Mouse (Mus musculus) hindbrain, embryonic 14.5 days (tissue): ENCODE data around the gene Lce1j. TPM values are rescaled to one million over a fixed set of nuclear protein-coding genes. Genes with fewer than 3 reads are reported as not detected.

Experiments
- ATAC-seq: fragments of 200-750 bp; cut with Nextera tagmentation; 2 replicates; pipeline ENCODE4 v1.8.0; 2017; ENCODE audit warnings: moderate number of reproducible peaks, mild to moderate bottlenecking, moderate TSS enrichment, moderate library complexity; ENCODE audit not compliant: low FRiP score
- DNase-seq: peaks from one replicate; pipeline ENCODE4 v3.0.0-alpha.2; 2015; ENCODE audit warnings: low spot score
- H3K27ac ChIP-seq: fragments of 300-500 bp; sonication (generic); 2 replicates; pipeline ENCODE4 v1.5.1; 2014; ENCODE audit warnings: mild to moderate bottlenecking, moderate library complexity
- H3K27me3 ChIP-seq: fragments of 300-500 bp; sonication (generic); 2 replicates; pipeline ENCODE4 v1.6.1; 2014; ENCODE audit warnings: mild to moderate bottlenecking, low read length, mixed read lengths; ENCODE audit not compliant: control insufficient read depth, insufficient read depth
- H3K36me3 ChIP-seq: fragments of 300-500 bp; sonication (generic); replicated peaks from 2 replicates; pipeline ENCODE4 v1.6.1; 2014; ENCODE audit not compliant: control insufficient read depth, insufficient read depth
- H3K4me1 ChIP-seq: fragments of 300-500 bp; sonication (generic); replicated peaks from 2 replicates; pipeline ENCODE4 v1.6.1; 2014; ENCODE audit warnings: antibody characterized with exemption, low read length, mixed read lengths; ENCODE audit not compliant: control insufficient read depth, insufficient read depth
- H3K4me2 ChIP-seq: fragments of 300-500 bp; sonication (generic); replicated peaks from 2 replicates; pipeline ENCODE4 v1.6.1; 2014; ENCODE audit warnings: mild to moderate bottlenecking, moderate library complexity
- H3K4me3 ChIP-seq: fragments of 300-500 bp; sonication (generic); replicated peaks from 2 replicates; pipeline ENCODE4 v1.5.1; 2014; ENCODE audit warnings: mild to moderate bottlenecking, low read length
- H3K9ac ChIP-seq: fragments of 300-500 bp; sonication (generic); 2 replicates; pipeline ENCODE4 v1.6.1; 2014
- H3K9me3 ChIP-seq: fragments of 300-500 bp; sonication (generic); 2 replicates; pipeline ENCODE4 v1.6.1; 2016; ENCODE audit warnings: low read length; ENCODE audit not compliant: control insufficient read depth
- WGBS: fragments of 180-500 bp; shearing (Covaris S2); extraction: QIAGEN DNeasy Blood & Tissue Kit; methylation state at CpG from one replicate; pipeline ENCODE4 v1.1.7; 2014; 5-methylcytosine and 5-hydroxymethylcytosine counted together
- polyA plus RNA-seq: library from polyadenylated mRNA; unstranded; fragments of >200 nt; fragmentation: Nextera tagmentation; extraction: Ambion mirVana; gene quantifications from 2 replicates; pipeline ENCODE4 v1.2.1, GENCODE M21; 2014

The Lce1j gene
- polyA plus RNA-seq, 1 experiment from 2014 or later = not detected

DNA sequence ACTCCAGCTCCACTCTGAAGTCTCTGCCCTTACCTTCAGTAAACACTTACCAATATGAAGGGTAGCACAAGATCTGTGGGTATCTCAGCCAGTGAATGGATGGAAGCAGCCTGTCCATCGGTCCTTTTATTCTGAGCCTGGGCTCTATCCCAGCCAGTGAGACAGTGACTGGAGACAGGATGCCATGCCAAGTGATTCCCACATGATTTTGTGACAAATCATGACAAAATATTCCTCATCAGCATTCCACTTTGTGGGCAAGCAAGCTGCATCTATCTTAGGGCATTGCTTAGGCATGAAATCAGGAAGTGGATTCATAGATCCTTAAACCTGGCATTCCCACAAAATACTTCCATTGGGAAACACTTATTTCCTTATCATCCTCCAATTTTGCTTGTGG is 38.1 kb downstream of the Lce1j start, which contains the start of gene Lce1g:
Gene Lce1g, minus strand, starts transcription at position 101 of the 400 bp plus-strand sequence.
- Histone ChIP-seq H3K9me3 (no peaks in the 10 kb centered on the region), H3K27me3 (no peaks in the 10 kb centered on the region), H3K27ac (no peak within 1 kb of the TSS), H3K36me3 (no peaks in the 10 kb centered on the region), H3K4me3 (no peak within 1 kb of the TSS), H3K9ac (no peak within 1 kb of the TSS), H3K4me2 (no peak within 1 kb of the TSS), H3K4me1 (no peaks in the 10 kb centered on the region)
- no peak for DNase-seq
- no peak for ATAC-seq
- 97% methylated on average over 1 of the region's 1 CpGs for WGBS

DNA sequence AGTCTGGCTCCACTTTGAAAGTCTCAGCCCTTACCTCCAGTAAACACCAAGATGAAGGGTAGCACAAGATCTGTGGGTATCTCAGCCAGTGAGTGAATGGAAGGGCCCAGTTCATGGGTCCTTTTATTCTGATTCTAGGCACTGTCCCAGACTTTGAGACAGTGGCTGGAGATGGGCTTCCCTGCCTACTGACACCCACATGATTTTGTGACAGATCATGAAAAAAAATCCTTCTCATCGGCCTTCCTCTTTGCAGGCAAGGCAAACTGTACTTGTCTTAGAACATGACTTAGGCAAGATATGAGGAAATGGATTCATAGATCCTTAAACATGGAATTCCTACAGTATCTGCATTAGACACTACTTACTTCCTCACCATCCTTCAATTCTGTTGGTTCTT is 51.3 kb downstream of the Lce1j start, which contains the start of gene Gm38119:
Gene Gm38119, minus strand, starts transcription at position 101 of the 400 bp plus-strand sequence.
- 80% methylated on average over 1 of the region's 1 CpGs for WGBS

More for the DNA sequence above, 51.3 kb downstream of the Lce1j start, which contains the start of gene Gm38119:
- Histone ChIP-seq H3K4me1 (no peaks in the 10 kb centered on the region), H3K4me2 (no peak within 1 kb of the TSS), H3K9me3 (no peaks in the 10 kb centered on the region), H3K36me3 (no peaks in the 10 kb centered on the region), H3K27ac (no peak within 1 kb of the TSS), H3K9ac (no peak within 1 kb of the TSS), H3K27me3 (no peaks in the 10 kb centered on the region), H3K4me3 (no peak within 1 kb of the TSS)
- DNase-seq = no peak
- ATAC-seq = no peak

Other genes with a start within 250 kb of the Lce1j start
- gene Ivl, start 216.8 kb downstream of the Lce1j start, polyA plus RNA-seq = not detected in 2 replicates
- not detected in 2 replicates for gene Smcp, start 201.5 kb downstream of the Lce1j start, polyA plus RNA-seq
- not detected in 2 replicates for gene 2210017I01Rik, start 183.0 kb downstream of the Lce1j start, polyA plus RNA-seq
- not detected in 2 replicates for gene Lce6a, start 168.9 kb downstream of the Lce1j start, polyA plus RNA-seq
- not detected in 2 replicates for gene Lce1a1, start 142.2 kb downstream of the Lce1j start, polyA plus RNA-seq
- gene Lce1b, start 133.6 kb downstream of the Lce1j start, polyA plus RNA-seq = not detected in 2 replicates
- not detected in 2 replicates for gene Lce1a2, start 120.2 kb downstream of the Lce1j start, polyA plus RNA-seq
- not detected in 2 replicates for gene Lce1c, start 111.3 kb downstream of the Lce1j start, polyA plus RNA-seq
- gene Lce1d, start 103.3 kb downstream of the Lce1j start, polyA plus RNA-seq = not detected in 2 replicates
- not detected in 2 replicates for gene Lce1e, start 81.4 kb downstream of the Lce1j start, polyA plus RNA-seq
- gene Lce1f, start 70.2 kb downstream of the Lce1j start, polyA plus RNA-seq = not detected in 2 replicates
- gene Gm38119, start 51.4 kb downstream of the Lce1j start, polyA plus RNA-seq = not detected in 2 replicates
- not detected in 2 replicates for gene Lce1g, start 38.2 kb downstream of the Lce1j start, polyA plus RNA-seq
- gene Lce1h, start 25.4 kb downstream of the Lce1j start, polyA plus RNA-seq = not detected in 2 replicates
- not detected in 2 replicates for gene Lce1i, start 11.6 kb downstream of the Lce1j start, polyA plus RNA-seq
- gene Lce1k, start 17.4 kb upstream of the Lce1j start, polyA plus RNA-seq = not detected in 2 replicates
- not detected in 2 replicates for gene Kprp, start 36.7 kb upstream of the Lce1j start, polyA plus RNA-seq
- gene Lce1l, start 60.8 kb upstream of the Lce1j start, polyA plus RNA-seq = not detected in 2 replicates
- not detected in 2 replicates for gene 2310050C09Rik, start 79.7 kb upstream of the Lce1j start, polyA plus RNA-seq
- not detected in 2 replicates for gene Lce3a, start 135.7 kb upstream of the Lce1j start, polyA plus RNA-seq
- not detected in 2 replicates for gene Lce3b, start 142.5 kb upstream of the Lce1j start, polyA plus RNA-seq
- gene Lce3c, start 154.0 kb upstream of the Lce1j start, polyA plus RNA-seq = not detected in 2 replicates
- not detected in 2 replicates for gene Lce3d, start 166.9 kb upstream of the Lce1j start, polyA plus RNA-seq
- gene Lce3e, start 176.5 kb upstream of the Lce1j start, polyA plus RNA-seq = not detected in 2 replicates
- not detected in 2 replicates for gene Lce3f, start 201.7 kb upstream of the Lce1j start, polyA plus RNA-seq
- 1.0 and 2.3 TPM in 2 replicates for gene Crct1, start 225.2 kb upstream of the Lce1j start, polyA plus RNA-seq
- gene Lce1m, start 228.5 kb upstream of the Lce1j start, polyA plus RNA-seq = not detected in 2 replicates